Mouse (Mus musculus) WW6 (cell line): ENCODE data around the gene Cfl1.

Source experiments
- DNase-seq: peaks from one replicate; pipeline ENCODE4 v3.0.0-alpha.2; 2013; ENCODE audit warnings: low read depth, low spot score

Gene Cfl1

DNA sequence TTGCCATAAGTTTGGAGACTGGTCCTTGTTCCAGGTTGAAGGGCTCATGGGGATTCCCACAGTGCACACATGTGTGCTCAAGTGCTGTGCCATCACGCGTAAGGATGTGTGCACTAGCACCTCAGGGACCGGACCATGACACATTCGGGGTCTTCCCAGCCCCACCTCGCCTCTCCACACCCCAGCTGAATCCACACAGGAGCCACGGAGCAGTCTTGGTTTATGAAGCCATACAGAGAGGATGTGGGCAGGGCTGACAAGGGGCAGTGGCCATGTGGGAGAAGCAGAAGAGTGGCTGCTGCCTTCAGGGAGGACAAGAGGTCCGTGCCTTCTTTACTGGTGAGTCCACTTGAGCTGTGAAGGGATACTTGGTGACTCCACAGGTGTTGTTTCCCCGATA, 25.2 kb upstream of the Cfl1 start:
- DNase-seq: no peak

DNA sequence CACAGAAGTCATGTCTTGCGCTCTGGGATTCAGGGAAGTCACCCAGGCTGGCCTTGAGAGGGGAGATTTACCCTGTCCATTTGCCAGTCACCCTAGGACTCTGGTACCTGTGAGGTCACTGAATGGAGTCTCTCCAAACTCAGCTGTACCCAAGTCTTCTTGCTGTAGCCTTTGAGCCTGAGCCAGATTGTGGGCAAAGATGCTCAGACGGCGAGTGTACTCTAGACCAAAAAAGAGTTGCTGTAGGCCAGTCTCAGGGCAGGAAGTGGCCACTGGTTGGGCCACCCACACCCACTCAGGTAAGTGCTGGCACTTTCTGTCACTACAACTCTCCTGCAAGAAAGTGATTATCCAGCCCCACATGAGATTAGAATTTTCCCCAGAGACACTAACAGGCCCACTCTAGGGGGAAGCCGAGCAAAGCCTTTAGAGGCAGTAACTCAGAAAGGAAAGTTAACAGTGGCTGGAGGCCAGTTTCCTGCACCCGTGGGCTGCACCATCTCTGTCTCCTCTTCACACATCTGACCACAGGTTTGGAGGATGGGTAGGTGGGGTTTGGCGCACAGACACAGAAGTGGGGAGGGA, 23.2 kb upstream of the Cfl1 start:
- DNase-seq: no peak

DNA sequence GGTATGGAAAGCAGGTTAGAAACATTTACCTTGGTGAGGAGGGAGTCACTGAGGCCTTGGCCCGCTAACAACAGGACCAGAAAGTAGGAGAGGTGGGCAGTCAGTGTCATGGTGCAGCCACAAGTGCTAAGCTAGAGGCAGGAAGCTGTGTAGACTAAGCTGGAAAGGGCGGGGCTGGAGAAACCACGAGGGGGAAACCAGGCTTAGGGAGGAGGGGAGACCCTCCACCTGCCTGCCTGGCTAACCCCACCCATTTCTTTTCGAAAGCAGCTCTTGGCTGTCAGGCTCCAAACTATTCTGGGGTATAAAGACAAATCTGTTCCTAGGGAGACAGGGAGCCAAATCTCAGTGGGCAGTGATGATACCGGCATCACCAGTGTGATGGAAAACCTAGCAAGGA, 21.9 kb upstream of the Cfl1 start, which contains the start of gene Ctsw:
Ctsw (minus strand) TSS at position 134 of the 400 bp plus-strand sequence.
- DNase-seq: no peak

DNA sequence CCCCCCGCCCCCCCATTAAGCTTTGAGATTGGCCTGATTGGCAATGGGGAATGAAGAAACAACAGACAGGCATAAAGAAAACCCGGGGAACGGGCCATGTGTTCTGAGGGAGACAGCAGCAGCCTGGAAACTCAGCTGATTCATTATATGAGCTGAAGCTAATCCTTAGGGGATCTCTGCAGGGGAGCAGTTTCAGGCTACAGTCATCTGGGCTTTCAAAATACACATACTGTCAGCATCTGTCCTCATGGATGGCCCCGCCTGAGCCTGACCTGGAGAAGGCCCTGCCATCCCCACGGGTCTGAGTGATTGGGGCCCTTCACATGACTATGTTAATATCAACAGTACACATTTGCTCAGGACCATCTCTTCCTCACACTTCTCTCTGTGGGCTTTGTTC, 18.4 kb upstream of the Cfl1 start:
- no peak for DNase-seq

DNA sequence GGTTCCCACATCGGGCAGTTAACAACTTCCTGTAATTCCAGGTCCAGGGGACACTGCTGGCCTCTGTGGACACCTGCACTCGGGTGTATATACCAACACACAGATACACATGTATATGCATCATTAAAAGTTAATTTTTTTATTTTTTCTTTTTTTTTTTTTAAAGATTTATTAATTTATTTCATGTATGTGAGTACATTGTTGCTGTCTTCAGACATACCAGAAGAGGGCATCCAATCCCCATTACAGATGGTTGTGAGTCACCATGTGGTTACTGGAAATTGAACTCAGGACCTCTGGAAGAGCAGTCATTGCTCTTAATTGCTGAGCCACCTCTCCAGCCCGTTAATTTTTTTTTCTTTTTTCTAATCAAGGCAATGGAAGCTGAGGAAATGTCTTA, 17.4 kb upstream of the Cfl1 start:
- DNase-seq: no peak

DNA sequence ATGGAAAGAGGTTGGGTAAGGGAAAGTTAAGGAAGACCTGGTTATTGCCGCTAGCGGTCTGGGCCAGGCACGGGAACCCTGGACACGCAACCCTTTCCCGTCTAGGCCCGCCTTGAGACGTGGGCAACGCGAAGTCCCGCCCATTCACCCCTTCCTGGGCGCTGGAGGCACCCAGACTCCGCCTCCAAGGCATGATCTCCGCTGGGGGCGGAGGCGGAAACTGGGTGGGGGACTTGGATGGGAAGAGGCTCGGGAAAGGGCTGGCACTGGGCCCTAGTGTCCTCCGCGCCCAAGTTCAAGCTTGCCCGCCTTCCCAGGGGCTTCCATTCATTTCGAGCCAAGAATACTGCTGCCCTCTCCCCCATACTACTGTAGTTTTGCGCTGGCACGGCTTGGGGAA, 16.5 kb upstream of the Cfl1 start, which contains the start of gene Efemp2:
Efemp2 (plus strand) TSS at position 235 of the 400 bp plus-strand sequence.
- DNase-seq: no peak

DNA sequence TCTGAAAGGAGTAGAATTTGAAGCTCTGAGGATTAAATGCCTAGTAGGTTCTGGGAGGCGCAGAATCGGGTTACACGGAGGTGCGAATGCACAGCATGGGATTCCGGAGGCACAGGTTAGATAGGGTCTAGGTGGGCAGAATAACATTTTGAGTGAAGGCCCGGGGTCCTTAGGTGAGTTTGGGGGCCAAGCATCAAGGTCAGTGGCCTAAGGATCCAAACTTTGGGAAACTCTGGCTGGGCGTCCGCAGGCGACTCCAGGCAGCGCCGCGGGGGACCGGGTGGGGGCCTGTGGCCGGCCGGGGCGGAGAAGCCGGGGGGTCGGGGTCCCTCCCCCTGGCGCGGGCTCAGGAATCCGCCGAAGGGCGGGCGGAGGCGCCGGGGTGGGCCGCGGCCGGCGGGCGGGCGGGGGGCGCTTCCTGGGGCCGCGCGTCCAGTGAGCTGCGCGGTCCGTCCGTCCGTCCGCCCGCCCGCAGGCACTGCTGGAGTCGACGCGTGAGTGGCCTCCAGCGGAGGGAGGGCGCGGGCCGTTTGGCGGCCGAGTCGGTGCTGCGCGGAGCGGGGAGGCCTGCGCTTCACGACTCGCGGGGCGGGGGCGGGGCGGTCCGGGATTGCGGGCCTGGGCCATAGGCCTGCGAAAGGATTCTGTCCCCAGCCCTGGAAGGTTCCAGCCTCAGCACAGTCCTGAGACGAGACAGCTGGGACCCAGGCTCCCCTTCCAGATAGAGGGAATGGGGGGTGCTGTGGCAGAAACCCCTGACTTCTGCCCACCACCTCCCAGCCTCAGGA, 15.8 kb upstream of the Cfl1 start:
- no peak for DNase-seq

DNA sequence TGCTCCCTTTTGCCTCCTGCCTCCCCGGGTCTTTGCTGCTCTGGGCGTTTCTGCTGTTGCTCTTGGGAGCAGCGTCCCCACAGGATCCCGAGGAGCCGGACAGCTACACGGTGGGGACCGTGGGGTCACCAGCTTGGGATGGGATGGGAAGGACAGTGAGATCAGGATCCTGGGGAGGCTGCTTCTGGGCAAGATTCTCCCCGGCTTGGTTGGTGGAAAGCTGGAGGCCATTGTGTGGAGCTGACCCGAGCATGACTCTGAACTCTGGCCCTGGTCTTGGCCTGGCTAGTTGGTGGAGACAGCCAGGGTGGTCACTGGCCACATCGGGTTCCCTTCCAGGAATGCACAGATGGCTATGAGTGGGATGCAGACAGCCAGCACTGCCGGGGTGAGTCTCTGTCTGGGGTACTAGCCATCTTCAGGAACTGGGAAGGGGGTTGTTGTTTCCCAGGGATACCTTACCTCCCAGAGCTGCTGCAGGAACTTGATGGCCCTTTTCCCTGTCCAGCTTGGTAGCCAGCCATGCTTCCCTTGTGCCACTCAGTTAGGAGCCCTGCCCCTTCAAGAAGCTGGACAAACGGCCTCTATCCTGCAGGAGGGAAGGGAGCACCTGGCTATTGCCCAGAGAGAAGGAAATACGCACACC, 15.1 kb upstream of the Cfl1 start:
- no peak for DNase-seq

DNA sequence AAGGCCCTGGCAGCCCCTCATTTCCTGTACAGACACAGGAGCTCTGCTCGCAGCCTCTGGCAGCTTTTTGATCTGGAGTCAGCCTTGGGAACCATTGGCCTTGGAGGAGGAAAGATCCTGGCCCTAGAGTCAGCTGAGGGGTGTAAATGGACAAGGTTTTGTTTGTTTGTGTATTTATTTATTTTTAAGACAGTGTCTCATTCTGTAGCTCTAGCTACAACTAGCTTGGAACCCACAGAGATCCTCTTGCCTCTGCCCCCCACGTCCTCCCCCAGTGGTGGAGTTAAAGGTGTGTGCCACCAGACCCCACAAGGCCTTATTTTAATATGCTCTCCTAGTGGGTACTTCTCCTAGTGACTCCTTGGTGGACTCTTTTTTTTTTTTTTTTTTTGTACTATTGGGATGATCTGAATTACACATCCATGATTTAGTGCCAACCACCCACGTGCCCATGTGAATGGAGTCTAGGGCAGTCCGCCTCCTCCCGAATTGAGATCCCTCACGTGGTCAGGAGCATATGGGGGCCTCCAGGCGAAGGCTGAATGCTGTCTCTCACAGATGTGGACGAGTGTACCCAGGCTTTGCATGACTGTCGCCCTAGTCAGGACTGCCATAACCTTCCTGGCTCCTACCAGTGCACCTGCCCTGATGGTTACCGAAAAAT, 13.1 kb upstream of the Cfl1 start:
- DNase-seq: no peak

DNA sequence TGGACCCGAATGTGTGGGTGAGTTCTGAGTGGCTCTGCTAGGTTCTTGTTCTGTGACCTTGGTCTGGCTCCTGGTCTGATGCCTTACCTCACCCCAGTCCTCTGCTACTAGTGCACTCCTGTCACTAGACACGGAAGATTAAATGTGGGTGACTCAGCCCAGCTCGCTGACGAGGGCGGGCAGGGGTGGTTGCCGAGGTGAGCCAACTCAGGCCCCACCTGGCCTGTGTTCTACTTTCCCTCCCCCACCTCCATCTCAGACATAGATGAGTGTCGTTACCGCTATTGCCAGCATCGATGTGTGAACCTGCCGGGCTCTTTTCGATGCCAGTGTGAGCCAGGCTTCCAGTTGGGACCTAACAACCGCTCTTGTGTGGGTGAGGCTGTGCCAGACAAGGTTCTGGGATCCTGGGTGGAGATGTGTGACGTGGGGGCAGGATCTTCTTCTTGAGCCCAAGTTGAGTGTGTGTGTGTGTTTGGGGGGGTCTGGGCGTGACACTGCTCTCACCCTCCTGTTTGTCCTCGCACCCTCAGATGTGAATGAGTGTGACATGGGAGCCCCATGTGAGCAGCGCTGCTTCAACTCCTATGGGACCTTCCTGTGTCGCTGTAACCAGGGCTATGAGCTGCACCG, 12.5 kb upstream of the Cfl1 start:
- no peak for DNase-seq

DNA sequence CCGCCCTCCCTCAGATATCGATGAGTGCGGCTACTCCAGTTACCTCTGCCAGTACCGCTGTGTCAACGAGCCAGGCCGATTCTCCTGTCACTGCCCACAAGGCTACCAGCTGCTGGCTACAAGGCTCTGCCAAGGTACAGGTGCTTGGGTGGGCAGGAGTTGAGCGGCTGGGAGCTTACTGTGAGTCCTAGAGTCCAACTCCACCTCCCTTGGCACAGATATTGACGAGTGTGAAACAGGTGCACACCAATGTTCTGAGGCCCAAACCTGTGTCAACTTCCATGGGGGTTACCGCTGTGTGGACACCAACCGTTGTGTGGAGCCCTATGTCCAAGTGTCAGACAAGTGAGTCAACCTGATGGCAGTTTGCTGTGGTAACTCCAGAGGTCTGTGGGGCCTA, 10.2 kb upstream of the Cfl1 start:
- DNase-seq: no peak

DNA sequence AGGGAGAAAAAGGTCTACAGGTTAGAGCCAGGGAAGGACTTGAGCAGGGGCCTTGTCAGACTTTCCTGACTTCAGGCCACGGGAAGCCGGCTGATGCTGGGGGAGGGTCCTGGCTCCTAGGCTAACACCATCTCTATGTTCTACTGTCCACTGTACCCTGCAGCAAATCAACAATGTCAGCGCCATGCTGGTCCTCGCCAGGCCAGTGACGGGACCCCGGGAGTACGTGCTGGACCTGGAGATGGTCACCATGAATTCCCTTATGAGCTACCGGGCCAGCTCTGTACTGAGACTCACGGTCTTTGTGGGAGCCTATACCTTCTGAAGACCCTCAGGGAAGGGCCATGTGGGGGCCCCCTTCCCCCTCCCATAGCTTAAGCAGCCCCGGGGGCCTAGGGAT, 8.9 kb upstream of the Cfl1 start:
- DNase-seq: no peak

DNA sequence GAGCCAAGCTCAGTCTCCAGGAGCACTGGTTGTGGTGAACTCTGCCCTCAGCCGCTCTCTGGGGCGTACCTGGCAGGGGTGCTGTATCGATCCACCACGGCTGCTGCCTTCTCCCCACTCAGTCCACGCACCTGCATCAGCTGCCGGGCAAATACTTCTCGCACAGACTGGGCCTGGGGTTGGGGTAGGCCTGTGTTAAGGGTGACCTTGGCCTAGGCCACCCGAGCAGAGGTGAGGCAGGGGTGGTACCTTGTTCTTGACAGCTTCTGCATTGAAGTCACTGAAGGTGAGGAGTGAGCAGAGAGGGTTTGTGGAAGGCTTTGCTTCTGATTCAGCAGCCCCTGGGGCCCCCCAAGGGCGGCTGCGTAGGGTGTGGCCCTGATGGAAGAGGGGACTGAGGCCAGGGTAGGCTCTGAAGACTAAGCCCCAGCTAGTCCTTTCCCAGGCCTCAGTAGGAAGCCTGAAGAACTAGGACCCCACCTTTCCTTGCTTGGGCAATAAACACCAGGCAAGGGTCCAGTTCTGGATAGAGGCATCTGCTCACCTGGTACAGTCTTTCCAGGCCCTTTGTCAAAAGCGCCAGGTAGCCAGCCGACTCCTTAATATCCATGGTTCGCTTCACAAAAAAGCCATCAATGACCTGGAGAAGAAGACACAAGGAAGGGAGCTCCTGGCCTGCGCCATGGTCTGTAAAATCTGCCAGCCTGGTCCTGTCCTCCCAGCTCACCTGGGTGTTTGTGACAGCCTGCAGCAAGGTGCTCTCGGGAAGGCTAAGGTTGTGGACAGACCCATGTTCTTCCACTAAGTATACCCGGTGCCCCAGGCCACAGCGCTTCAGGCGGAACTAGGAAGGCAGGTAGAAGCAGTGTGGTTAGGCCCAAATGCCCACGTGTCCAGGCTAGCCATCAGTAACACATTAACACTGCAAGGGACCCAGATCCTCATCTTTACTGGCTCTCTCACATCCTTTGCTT, 6.6 kb upstream of the Cfl1 start:
- DNase-seq: no peak

DNA sequence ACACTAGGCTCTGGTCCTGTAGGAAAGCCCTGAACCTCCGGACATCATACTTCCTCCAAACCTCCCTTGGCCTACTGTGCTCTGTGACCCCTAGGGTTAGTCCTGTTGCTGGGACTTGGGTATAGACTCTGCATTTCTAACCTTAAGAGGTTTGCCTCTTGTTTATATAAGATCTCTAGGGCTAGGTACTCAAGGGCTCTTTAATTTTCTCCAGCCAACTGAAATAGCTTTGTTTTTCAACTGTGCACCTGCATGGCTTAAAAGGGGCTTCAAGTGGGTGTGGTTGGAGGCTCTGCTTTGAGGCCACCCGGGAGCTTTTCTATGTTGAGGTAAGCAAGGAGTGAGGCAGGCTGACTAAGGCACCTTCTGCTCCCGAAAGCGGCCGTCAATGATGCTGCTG, 5.8 kb upstream of the Cfl1 start:
- no peak for DNase-seq

DNA sequence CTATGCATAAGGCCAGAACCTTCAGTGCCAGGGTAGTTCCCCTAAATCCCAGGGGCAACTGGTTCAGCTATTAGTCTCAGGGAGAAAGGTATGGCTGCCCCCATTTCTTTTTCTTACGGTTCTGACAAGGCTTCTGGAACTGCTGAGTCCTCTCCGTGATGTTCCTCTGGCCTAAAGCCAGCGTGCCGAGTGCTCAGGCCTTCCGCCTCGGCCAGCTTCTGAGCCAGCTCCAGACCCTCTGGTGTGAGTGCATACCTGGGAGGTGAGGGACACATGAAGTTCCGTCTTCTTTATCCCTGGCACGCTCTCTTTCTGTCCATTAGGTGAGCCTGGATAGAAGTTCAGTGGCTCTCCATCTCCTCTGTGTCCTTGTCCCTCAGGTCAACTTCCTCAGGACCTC, 4.9 kb upstream of the Cfl1 start:
- no peak for DNase-seq

DNA sequence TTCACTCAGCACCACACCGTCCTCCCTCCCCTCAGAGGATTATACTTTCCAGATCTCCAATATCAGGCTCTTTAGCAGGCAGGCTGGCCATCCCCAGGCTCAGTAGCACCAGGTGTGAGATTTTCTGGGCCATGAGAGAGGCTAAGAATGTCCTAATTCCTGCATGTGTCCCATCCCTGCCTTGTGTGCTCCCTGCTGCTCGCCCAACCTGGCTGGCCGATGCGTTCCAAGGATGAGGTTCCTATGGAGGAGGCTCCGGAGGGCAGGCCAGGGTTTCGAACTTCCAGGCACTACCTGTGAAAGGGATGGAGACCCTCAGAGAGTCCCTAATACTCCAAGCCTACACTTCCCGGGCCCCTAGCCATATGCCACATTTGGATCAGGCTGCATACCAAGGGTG, 4.4 kb upstream of the Cfl1 start:
- DNase-seq: no peak

DNA sequence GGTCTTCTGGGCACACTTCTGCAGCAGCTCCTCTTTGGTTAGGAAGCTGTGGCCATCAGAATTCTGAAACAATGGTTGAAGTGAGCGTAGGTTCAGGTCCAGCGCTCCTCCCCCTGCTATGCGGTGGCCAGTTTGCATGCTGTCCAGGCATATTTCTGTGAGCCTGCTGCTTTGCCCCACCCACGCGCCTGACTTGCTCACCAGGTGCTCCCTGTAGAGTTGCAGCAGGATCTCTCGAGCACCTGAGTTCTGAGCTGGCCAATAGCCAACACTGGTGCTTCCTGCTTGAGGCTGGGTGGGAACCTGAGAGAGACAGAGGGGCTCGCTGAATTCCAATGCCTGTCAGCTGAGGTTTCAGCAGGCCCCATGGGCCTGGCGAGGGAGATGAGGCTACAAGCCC, 4.0 kb upstream of the Cfl1 start:
- DNase-seq: no peak

DNA sequence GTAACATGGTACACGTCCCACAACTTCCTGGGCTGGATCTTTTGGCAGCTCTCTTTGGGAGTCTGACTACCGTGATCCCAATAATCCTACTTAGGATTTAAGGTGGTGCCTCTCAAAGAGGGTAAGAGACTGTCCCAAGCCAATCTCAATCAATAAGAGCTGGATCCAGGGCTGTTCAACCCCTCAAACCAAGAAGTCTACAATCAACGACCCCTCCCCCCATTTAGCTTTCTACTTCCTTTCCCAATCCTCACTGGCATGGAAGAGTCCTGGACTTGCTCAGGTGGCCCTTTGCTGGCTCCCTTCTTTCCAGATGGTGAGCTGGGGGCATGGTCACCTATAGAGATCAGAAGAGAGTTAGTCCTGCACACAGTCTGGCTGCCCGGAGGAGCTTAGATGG, 3.5 kb upstream of the Cfl1 start:
- DNase-seq: no peak

DNA sequence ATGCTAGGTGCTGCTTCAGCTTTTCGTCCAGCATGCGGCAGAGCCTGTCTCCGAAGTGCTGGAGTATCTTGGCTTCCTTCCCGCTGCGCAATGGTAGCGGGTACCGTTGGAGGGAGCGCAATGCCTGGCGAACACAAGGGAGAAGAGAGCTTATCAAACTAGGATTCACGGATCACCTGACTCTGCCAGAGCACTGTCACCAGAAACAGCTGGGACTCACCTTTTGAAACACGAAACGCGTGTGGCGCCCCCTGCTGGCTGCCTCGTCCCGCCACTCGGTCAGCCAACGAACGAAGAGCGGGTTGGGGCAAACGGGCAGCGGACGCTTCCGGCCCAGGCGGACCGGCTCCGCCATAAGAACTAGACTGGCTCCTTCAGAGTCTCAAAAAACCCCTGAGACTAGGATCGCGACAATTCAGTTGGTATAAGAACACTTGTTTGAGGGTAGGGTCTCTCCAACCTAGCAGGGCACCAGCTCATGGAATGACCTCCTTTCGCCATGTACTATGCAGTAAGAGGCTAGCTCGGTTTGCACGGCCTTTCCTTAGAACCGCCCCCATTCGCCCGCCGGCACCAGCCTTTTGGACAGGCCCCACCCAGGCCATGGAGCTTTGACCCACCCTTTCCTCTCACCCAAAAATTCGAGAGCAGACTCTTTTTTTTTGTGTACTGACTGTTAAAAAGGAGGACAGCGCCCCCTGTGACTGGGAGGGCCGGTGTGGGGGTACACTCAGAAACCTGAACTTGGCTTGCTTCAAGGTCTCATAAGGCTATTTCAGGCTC, 2.3 kb upstream of the Cfl1 start, which contains the start of gene Mus81:
Mus81 (minus strand) TSS at position 635 of the 783 bp plus-strand sequence.
- DNase-seq: peak; percentile 81
